Mouse (Mus musculus) stomach, embryonic 14.5 days (tissue): ENCODE results near the gene Nkain1. TPM values are rescaled to one million over a fixed set of nuclear protein-coding genes. Genes with fewer than 3 reads are reported as not detected.
A peak's percentile ranks its signal among the peaks of the same experiment; 100 is the strongest.

Source experiments
- ATAC-seq: fragments of 200-750 bp; cut with Nextera tagmentation; 2 replicates; pipeline ENCODE4 v1.8.0; 2017; ENCODE audit warnings: low read depth, moderate TSS enrichment; ENCODE audit not compliant: insufficient number of reproducible peaks, insufficient read depth, low FRiP score
- H3K27ac ChIP-seq: fragments of 300-500 bp; sonication (generic); 2 replicates; pipeline ENCODE4 v1.5.1; 2014; ENCODE audit warnings: mild to moderate bottlenecking, low read length, moderate library complexity, mixed read lengths
- H3K27me3 ChIP-seq: fragments of 300-500 bp; sonication (generic); 2 replicates; pipeline ENCODE4 v1.6.1; 2014; ENCODE audit warnings: low read length, control low read depth, mixed read lengths; ENCODE audit not compliant: control insufficient read depth, insufficient read depth
- H3K36me3 ChIP-seq: fragments of 300-500 bp; sonication (generic); 2 replicates; pipeline ENCODE4 v1.6.1; 2014; ENCODE audit warnings: mild to moderate bottlenecking, control low read depth, low read length, moderate library complexity, mixed read lengths; ENCODE audit not compliant: control insufficient read depth, insufficient read depth
- H3K4me1 ChIP-seq: fragments of 300-500 bp; sonication (generic); 2 replicates; pipeline ENCODE4 v1.6.1; 2014; ENCODE audit warnings: low read length, control low read depth, mixed read lengths; ENCODE audit not compliant: control insufficient read depth, insufficient read depth
- H3K4me2 ChIP-seq: fragments of 300-500 bp; sonication (generic); replicated peaks from 2 replicates; pipeline ENCODE4 v1.6.1; 2014; ENCODE audit warnings: low read depth, low read length, control low read depth
- H3K4me3 ChIP-seq: fragments of 300-500 bp; sonication (generic); 2 replicates; pipeline ENCODE4 v1.5.1; 2014; ENCODE audit warnings: low read depth, low read length, control low read depth
- H3K9ac ChIP-seq: fragments of 300-500 bp; sonication (generic); replicated peaks from 2 replicates; pipeline ENCODE4 v1.6.1; 2014; ENCODE audit warnings: low read depth, mild to moderate bottlenecking, control low read depth, low read length, moderate library complexity, mixed read lengths
- H3K9me3 ChIP-seq: fragments of 300-500 bp; sonication (generic); 2 replicates; pipeline ENCODE4 v1.6.1; 2016; ENCODE audit warnings: low read depth, low read length, control low read depth; ENCODE audit not compliant: control insufficient read depth
- WGBS: fragments of 180-500 bp; shearing (Covaris S2); extraction: QIAGEN DNeasy Blood & Tissue Kit; methylation state at CpG from one replicate; pipeline ENCODE4 v1.1.7; 2014; 5-methylcytosine and 5-hydroxymethylcytosine counted together
- polyA plus RNA-seq: library from polyadenylated mRNA; unstranded; fragments of >200 nt; fragmentation: Nextera tagmentation; extraction: Ambion mirVana; gene quantifications from 2 replicates; pipeline ENCODE4 v1.2.1, GENCODE M21; 2014

Nkain1 gene
- polyA plus RNA-seq, 1 experiment from 2014 or later: 2.6 TPM

DNA sequence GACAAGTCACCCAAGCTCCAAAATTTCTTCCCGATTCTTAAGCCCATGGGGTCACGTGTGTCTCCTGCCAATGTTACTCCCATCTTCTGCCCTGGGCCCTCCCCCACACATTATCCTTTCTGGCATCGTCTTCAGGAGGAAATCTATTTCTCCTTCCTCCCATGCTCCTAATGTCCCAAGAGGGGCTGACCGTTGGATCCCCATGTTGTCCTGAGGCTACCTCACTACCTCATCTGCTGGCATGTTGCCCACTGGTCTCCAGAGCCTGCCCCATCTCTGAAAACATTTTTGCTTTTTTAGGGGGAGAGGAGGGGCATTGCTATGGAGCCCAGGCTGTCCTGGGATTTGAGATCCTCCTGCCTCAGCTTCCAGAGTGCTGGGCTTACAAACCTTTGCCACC lies 30.9 kb downstream of the Nkain1 start:
- no peak for ATAC-seq
- no peak overlapping the region for H3K4me3 ChIP-seq

DNA sequence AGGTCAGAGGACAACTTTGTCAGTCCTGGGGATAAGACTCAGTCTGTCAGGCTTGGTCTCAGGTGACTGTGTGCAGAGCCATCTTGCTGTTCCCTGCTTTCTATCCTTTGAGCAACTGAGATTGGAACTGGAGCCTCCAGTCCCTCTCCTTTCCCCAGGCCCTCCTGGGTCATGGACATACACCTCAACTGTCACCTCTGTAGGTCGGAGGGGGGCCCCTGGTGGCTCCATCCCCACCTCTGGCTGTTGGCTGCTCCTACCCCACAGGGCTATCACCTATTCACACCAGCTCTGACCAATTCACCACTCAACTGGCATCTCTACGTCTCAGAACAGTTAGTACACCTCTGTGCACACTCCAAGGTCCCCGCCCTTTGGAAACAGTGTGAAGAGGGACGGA lies 33.1 kb downstream of the Nkain1 start:
- H3K9me3 ChIP-seq: no peaks in the 10 kb centered on the region
- WGBS: 87% methylated on average over 4 of the region's 4 CpGs
- no peak overlapping the region for H3K27ac ChIP-seq
- H3K4me2 ChIP-seq: no peak overlapping the region
- H3K36me3 ChIP-seq: no peaks in the 10 kb centered on the region
- H3K4me3 ChIP-seq: no peak overlapping the region
- no peak for ATAC-seq
- H3K9ac ChIP-seq: no peak overlapping the region
- H3K27me3 ChIP-seq: no peaks in the 10 kb centered on the region
- no peaks in the 10 kb centered on the region for H3K4me1 ChIP-seq

More for the DNA sequence above, 30.9 kb downstream of the Nkain1 start:
- Histone ChIP-seq H3K27me3 (no peaks in the 10 kb centered on the region), H3K9ac (no peak overlapping the region), H3K4me2 (no peak overlapping the region), H3K27ac (no peak overlapping the region), H3K9me3 (no peaks in the 10 kb centered on the region), H3K4me1 (peaks cover 6% of the 10 kb centered on the region), H3K36me3 (no peaks in the 10 kb centered on the region)
- 80% methylated on average over 4 of the region's 4 CpGs for WGBS

DNA sequence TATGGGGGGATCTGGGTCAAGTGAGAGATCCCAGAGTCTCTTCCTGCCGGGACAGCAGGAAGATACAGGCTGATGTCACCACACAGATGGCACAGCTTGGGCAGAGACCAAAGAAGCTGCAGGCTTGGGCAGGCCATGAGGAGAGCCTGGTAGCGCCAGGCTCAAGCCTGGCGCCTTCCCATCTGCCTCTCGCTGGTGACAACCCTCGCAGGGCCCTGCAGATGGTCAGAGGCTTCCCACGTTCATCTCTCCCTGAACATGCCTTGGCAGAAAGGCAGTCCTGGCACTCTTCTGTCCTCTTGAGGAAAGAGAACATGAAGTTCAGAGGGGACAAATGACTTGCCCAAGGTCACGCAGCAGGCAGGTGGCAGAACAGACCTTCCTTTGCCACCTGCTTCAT lies 34.3 kb downstream of the Nkain1 start:
- Histone ChIP-seq H3K27me3 (no peaks in the 10 kb centered on the region), H3K9ac (no peak overlapping the region), H3K4me1 (no peaks in the 10 kb centered on the region), H3K36me3 (no peaks in the 10 kb centered on the region), H3K4me3 (no peak overlapping the region), H3K27ac (no peak overlapping the region), H3K9me3 (no peaks in the 10 kb centered on the region; the same call in 1 of the 2 replicates), H3K4me2 (no peak overlapping the region)
- WGBS: 88% methylated on average over 7 of the region's 7 CpGs
- ATAC-seq: no peak

DNA sequence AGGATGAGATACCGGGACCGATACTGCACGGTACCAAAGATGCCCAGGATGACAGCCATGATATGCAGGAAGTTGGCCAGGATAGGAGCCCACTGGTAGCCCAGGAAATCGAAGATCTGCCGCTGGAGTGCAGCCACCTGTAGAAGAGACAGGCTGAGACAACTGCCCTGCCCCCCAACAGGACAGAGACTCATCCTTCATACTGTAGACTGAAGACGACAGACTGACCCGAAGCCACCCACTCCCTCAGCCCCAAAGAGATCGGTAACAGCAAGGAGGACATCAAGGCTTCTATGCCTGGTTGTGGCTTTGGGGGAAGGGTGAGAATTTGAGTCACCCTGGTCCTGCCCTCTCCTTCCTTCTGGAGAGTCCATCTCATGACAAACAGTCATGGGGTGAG lies 34.9 kb downstream of the Nkain1 start:
- Histone ChIP-seq H3K9me3 (no peaks in the 10 kb centered on the region; the same call in 1 of the 2 replicates), H3K4me1 (no peaks in the 10 kb centered on the region), H3K4me3 (no peak overlapping the region), H3K4me2 (no peak overlapping the region), H3K27me3 (no peaks in the 10 kb centered on the region), H3K27ac (no peak overlapping the region), H3K36me3 (no peaks in the 10 kb centered on the region), H3K9ac (no peak overlapping the region)
- WGBS: 71% methylated on average over 8 of the region's 8 CpGs
- ATAC-seq: no peak

DNA sequence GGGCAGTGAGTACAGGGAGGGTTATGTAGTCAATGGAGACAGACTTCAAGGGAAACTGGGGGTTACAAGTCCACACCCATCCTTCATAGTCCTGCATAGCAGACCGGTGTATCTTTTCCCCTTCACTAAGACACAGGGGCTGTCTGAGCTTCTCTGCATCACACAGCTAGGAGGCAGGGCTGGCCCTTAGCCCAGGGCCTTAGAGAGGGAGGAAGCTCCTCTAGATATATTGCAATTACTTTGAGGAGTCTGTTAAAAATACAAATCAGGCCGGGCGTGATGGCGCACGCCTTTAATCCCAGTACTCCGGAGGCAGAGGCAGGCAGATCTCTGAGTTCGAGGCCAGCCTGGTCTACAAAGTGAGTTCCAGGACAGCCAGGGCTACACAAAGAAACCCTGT lies 36.6 kb downstream of the Nkain1 start:
- Histone ChIP-seq H3K27ac (no peak overlapping the region), H3K27me3 (no peaks in the 10 kb centered on the region), H3K4me2 (no peak overlapping the region), H3K36me3 (no peaks in the 10 kb centered on the region), H3K4me3 (no peak overlapping the region), H3K9me3 (no peaks in the 10 kb centered on the region; the same call in 1 of the 2 replicates), H3K4me1 (no peaks in the 10 kb centered on the region), H3K9ac (no peak overlapping the region)
- 96% methylated on average over 7 of the region's 7 CpGs for WGBS
- ATAC-seq: no peak

DNA sequence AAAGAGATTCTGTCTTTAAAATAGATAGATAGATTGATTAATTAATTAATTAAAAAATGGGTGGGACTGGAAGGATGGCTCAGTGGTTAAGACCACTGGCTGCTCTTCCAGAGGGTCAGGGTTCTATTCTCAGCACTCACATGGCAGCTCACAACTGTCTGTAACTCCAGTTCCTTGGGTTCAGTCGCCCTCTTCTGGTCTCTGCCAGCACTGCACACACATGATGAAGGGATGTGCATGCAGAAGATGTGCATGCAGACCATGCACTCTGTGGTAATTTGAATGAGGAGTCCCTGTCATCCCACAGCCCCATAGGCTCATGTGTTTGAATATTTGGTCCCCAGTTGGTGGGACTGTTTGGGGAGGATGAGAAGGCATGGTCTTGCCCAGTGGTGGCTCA lies 38.2 kb downstream of the Nkain1 start:
- Histone ChIP-seq H3K4me3 (no peak overlapping the region), H3K27ac (no peak overlapping the region), H3K4me2 (no peak overlapping the region), H3K9ac (no peak overlapping the region), H3K27me3 (no peaks in the 10 kb centered on the region), H3K9me3 (no peaks in the 10 kb centered on the region; the same call in 1 of the 2 replicates), H3K36me3 (no peaks in the 10 kb centered on the region), H3K4me1 (peaks cover 4% of the 10 kb centered on the region; the same call in 1 of the 2 replicates)
- WGBS: 47% methylated on average over 1 of the region's 1 CpGs
- ATAC-seq: no peak

DNA sequence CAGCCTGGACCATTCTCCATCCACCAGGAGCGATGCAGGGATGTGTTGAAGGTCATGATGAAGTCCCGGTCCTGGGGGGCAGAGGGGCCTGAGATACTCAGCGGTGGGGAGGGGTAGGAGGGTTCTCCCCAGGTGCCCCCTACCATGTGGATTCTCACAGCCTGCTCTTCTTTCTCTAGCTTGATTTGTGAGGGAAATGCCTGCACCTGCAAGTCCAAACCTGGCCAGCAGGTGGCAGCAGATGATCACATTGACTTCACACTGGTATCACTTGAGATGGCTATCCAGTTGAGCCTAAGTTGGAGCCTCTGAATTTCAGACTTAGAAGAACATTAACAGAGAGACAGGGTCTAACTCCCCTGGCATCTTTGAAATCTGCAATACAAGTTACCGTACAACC lies 40.0 kb downstream of the Nkain1 start:
- no peaks in the 10 kb centered on the region; the same call in 1 of the 2 replicates for H3K9me3 ChIP-seq
- H3K27me3 ChIP-seq: no peaks in the 10 kb centered on the region
- no peak for ATAC-seq
- no peak overlapping the region for H3K4me3 ChIP-seq
- H3K9ac ChIP-seq: no peak overlapping the region
- peaks cover 4% of the 10 kb centered on the region; the same call in 1 of the 2 replicates for H3K4me1 ChIP-seq
- no peaks in the 10 kb centered on the region; the same call in 1 of the 2 replicates for H3K36me3 ChIP-seq
- H3K27ac ChIP-seq: no peak overlapping the region
- H3K4me2 ChIP-seq: no peak overlapping the region
- 43% methylated on average over 4 of the region's 4 CpGs for WGBS

DNA sequence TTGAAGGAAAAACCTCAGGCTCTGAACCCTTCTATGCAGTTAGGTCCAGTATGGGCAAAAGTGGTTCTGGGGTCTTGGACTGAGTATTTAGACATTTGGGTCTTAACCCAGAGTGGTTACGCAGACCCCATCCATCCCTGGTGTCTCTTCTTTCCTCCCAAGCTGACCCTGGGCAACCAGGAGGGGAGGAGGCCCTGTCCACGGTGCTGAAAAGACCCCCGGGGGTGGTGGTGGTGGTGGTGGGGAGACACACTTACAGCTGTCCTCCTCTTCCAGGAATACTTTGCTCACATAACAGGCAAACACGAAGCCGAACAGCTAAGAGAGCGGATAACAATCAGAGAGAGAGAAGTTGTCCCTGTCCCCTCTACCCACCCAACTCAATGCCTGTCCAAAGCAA lies 41.6 kb downstream of the Nkain1 start:
- no peaks in the 10 kb centered on the region for H3K27me3 ChIP-seq
- ATAC-seq: no peak
- H3K4me1 ChIP-seq: peaks cover 4% of the 10 kb centered on the region; the same call in 1 of the 2 replicates
- no peak overlapping the region for H3K4me2 ChIP-seq
- no peak overlapping the region for H3K27ac ChIP-seq
- no peak overlapping the region for H3K4me3 ChIP-seq
- no peaks in the 10 kb centered on the region; the same call in 1 of the 2 replicates for H3K36me3 ChIP-seq
- no peaks in the 10 kb centered on the region; the same call in 1 of the 2 replicates for H3K9me3 ChIP-seq
- no peak overlapping the region for H3K9ac ChIP-seq
- WGBS: 59% methylated on average over 6 of the region's 6 CpGs

DNA sequence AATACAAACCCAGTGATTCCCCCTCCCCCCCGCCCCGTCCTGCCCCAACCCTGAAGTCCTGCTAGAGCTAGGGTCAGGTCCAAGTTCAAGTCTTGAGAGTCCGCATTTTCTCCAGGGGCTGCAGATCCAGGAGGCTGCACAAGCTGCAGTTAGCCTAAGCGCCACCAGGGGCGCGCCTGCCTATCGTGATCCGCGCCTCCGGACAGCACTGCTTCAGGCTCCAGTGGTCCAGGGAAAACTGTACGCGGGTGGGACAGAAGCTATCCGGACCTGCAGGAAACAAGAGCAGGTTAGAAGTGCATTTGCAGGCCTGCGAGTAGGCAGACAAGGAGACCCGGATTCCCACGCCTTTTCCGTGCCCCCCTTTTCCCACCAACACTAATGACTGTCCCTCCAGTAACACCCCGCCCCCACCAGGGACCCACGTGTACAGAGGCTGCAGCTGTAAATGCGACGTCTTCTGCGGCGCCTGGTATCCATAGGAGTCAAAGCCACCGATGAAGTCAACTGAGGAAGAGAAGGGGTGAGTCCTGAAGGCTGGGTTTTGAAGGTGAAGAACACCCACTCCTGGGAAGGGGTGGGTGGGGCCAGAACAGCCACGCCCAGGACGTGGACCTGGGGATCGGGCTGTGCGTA lies 42.2 kb downstream of the Nkain1 start:
- WGBS: 22% methylated on average over 28 of the region's 28 CpGs
- H3K4me1 ChIP-seq: peaks cover 4% of the 10 kb centered on the region; the same call in 1 of the 2 replicates
- no peaks in the 10 kb centered on the region; the same call in 1 of the 2 replicates for H3K36me3 ChIP-seq
- peak overlapping the region; percentile 31 for H3K4me2 ChIP-seq
- no peak overlapping the region for H3K9ac ChIP-seq
- ATAC-seq: 0 out of 2 replicates have a peak, but pooled peaks have one; percentile 50
- no peak overlapping the region for H3K4me3 ChIP-seq
- no peaks in the 10 kb centered on the region for H3K27me3 ChIP-seq
- no peak overlapping the region for H3K27ac ChIP-seq
- H3K9me3 ChIP-seq: no peaks in the 10 kb centered on the region; the same call in 1 of the 2 replicates
